8 mouse cellular contexts compared by ENCODE assay signal in the genomic region with DNA sequence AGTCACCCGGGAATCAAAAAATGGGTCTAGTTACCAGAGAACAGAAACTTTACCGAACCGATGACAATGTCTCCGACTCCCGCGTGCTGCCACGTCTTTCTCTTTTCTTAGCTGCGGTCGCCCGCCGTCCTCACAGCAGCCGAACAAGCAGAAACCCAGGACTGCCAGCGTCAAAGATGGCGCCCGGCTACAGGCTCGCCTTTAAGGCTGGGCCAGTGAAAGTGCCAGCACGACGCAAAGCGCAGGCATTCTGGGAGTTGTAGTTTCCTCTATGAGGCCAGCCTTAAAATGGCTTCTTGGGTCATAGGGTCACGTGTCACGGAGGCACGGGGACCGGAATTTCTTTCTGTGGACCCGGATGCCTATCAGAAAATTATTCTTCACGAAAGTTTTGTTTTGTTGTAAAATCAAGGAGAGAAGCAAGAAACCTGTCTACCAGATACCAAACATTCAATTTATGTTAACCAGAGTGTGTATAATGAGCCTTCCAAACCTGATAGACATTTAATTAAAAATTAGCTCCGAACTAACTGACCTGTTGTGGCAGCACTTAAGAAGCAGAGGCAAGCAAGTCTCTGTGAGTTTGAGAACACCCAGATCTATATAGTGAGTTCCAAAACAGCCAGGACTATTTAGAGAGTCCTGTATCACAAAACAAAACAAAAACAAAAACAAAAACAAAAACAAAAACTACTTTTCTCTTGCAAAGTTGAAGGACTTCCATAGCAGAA. TPM values are rescaled to one million over a fixed set of nuclear protein-coding genes. Genes with fewer than 3 reads are reported as not detected.
DNase-seq lines count a peak whose midpoint lies in the region; ATAC-seq and TF ChIP-seq lines count a peak whose summit lies in the region.

A gene (minus strand): TSS at position 116 of the 731 bp plus-strand sequence.

- H3K9ac ChIP-seq in heart, embryonic 12.5 days = peak within 1 kb of the TSS; percentile 99
- H3K9ac ChIP-seq in kidney, postnatal 0 days (ENCODE audit: low read depth, low read length) = peak within 1 kb of the TSS; percentile 95
- H3K9ac ChIP-seq in liver, embryonic 11.5 days (ENCODE audit: low read depth, low read length) = peak within 1 kb of the TSS; percentile 88
- H3K9ac ChIP-seq in stomach, embryonic 14.5 days (replicated peaks; ENCODE audit: low read depth, low read length) = peak within 1 kb of the TSS; percentile 87

- H3K4me2 ChIP-seq in heart, embryonic 12.5 days = peak within 1 kb of the TSS; percentile 78
- peak within 1 kb of the TSS; percentile 85 for H3K4me2 ChIP-seq in kidney, postnatal 0 days (ENCODE audit: low read length)
- peak within 1 kb of the TSS; percentile 97 for H3K4me2 ChIP-seq in liver, embryonic 11.5 days
- peak within 1 kb of the TSS; percentile 85 for H3K4me2 ChIP-seq in stomach, embryonic 14.5 days (replicated peaks; ENCODE audit: low read depth, low read length)

- H3K27me3 ChIP-seq in heart, embryonic 12.5 days (replicated peaks) = no peaks in the 10 kb centered on the region
- H3K27me3 ChIP-seq in kidney, postnatal 0 days (ENCODE audit: insufficient read depth, low read length) = no peaks in the 10 kb centered on the region
- no peaks in the 10 kb centered on the region for H3K27me3 ChIP-seq in liver, embryonic 11.5 days (replicated peaks; ENCODE audit: control insufficient read depth, insufficient read depth, low read length)
- H3K27me3 ChIP-seq in stomach, embryonic 14.5 days (ENCODE audit: control insufficient read depth, insufficient read depth, low read length) = no peaks in the 10 kb centered on the region

- peak within 1 kb of the TSS; percentile 93 for H3K4me3 ChIP-seq in heart, embryonic 12.5 days
- peak within 1 kb of the TSS; percentile 80 for H3K4me3 ChIP-seq in kidney, postnatal 0 days (replicated peaks; ENCODE audit: low read depth, low read length)
- peak within 1 kb of the TSS; percentile 93 for H3K4me3 ChIP-seq in liver, embryonic 11.5 days (ENCODE audit: low read depth, low read length)
- peak within 1 kb of the TSS; percentile 85 for H3K4me3 ChIP-seq in stomach, embryonic 14.5 days (ENCODE audit: low read depth, low read length)

- ATAC-seq in erythroid progenitor cell, adult 5-6 weeks (replicated peaks; ENCODE audit: low FRiP score, poor library complexity, severe bottlenecking) = peak; percentile 99
- peak; percentile 99 for ATAC-seq in heart, embryonic 12.5 days (ENCODE audit: insufficient number of reproducible peaks, low FRiP score)
- ATAC-seq in kidney, postnatal 0 days (replicated peaks; ENCODE audit: low FRiP score, low read depth) = peak; percentile 98
- peak; percentile 98 for ATAC-seq in liver, embryonic 11.5 days (replicated peaks; ENCODE audit: low FRiP score)
- peak; percentile 96 for ATAC-seq in stomach, embryonic 14.5 days (ENCODE audit: insufficient number of reproducible peaks, insufficient read depth, low FRiP score, low read depth)

- no peaks in the 10 kb centered on the region for H3K9me3 ChIP-seq in heart, embryonic 12.5 days (replicated peaks)
- H3K9me3 ChIP-seq in kidney, postnatal 0 days (replicated peaks; ENCODE audit: low read length) = no peaks in the 10 kb centered on the region
- no peaks in the 10 kb centered on the region for H3K9me3 ChIP-seq in liver, embryonic 11.5 days (ENCODE audit: control insufficient read depth, low read length)
- no peaks in the 10 kb centered on the region for H3K9me3 ChIP-seq in stomach, embryonic 14.5 days (ENCODE audit: control insufficient read depth, low read depth, low read length)

- 3% methylated on average over 26 of the region's 26 CpGs for WGBS in heart, embryonic 12.5 days
- WGBS in kidney, postnatal 0 days = 1% methylated on average over 25 of the region's 26 CpGs
- 2% methylated on average over 26 of the region's 26 CpGs for WGBS in liver, embryonic 11.5 days
- 3% methylated on average over 26 of the region's 26 CpGs for WGBS in stomach, embryonic 14.5 days

- peaks cover 47% of the 10 kb centered on the region for H3K4me1 ChIP-seq in heart, embryonic 12.5 days (replicated peaks)
- H3K4me1 ChIP-seq in kidney, postnatal 0 days (replicated peaks; ENCODE audit: insufficient read depth, low read length) = peaks cover 32% of the 10 kb centered on the region; the same call in 1 of the 2 replicates
- peaks cover 24% of the 10 kb centered on the region for H3K4me1 ChIP-seq in liver, embryonic 11.5 days (replicated peaks; ENCODE audit: control insufficient read depth, insufficient read depth, low read length)
- peaks cover 34% of the 10 kb centered on the region for H3K4me1 ChIP-seq in stomach, embryonic 14.5 days (ENCODE audit: control insufficient read depth, insufficient read depth, low read length)

- no peak for TF ChIP-seq CTCF in kidney, postnatal 0 days (IDR thresholded peaks at IDR 0.05; ENCODE audit: low read depth)

- peak within 1 kb of the TSS; percentile 90 for H3K27ac ChIP-seq in heart, embryonic 12.5 days (ENCODE audit: poor library complexity, severe bottlenecking)
- H3K27ac ChIP-seq in kidney, postnatal 0 days = peak within 1 kb of the TSS; percentile 96
- H3K27ac ChIP-seq in liver, embryonic 11.5 days (ENCODE audit: low read depth, low read length) = peak within 1 kb of the TSS; percentile 89
- peak within 1 kb of the TSS; percentile 95 for H3K27ac ChIP-seq in stomach, embryonic 14.5 days (ENCODE audit: low read length)

- peak; percentile 97 for DNase-seq in CD4-positive helper T cell, adult 2 months (ENCODE audit: low read depth, low spot score)
- peak; percentile 91 for DNase-seq in brain, embryonic 18.5 days (ENCODE audit: low read depth, low spot score)
- DNase-seq in kidney, postnatal 0 days (ENCODE audit: low spot score) = peak; percentile 98
- DNase-seq in liver, embryonic 11.5 days (ENCODE audit: low spot score) = peak; percentile 86
- peak; percentile 95 for DNase-seq in naive thymus-derived CD4-positive, alpha-beta T cell, adult 2 months (ENCODE audit: low read depth)

- peaks cover 34% of the 10 kb centered on the region for H3K36me3 ChIP-seq in heart, embryonic 12.5 days
- H3K36me3 ChIP-seq in kidney, postnatal 0 days (ENCODE audit: insufficient read depth, low read length) = peaks cover 15% of the 10 kb centered on the region; the same call in 1 of the 2 replicates
- peaks cover 24% of the 10 kb centered on the region for H3K36me3 ChIP-seq in liver, embryonic 11.5 days (ENCODE audit: control insufficient read depth, insufficient read depth, low read length)
- H3K36me3 ChIP-seq in stomach, embryonic 14.5 days (ENCODE audit: control insufficient read depth, insufficient read depth, low read length) = peaks cover 23% of the 10 kb centered on the region; the same call in 1 of the 2 replicates

RNA-seq across cellular contexts. Expression of the gene that starts here (rescaled TPM):
- total RNA-seq in erythroid progenitor cell, adult 5-6 weeks (2015; ENCODE audit: low replicate concordance) = 23.4 and 43.6 TPM in 2 replicates
- 9.1 and 22.3 TPM in 2 replicates for total RNA-seq in erythroid progenitor cell, adult 5-6 weeks (2017; ENCODE audit: low replicate concordance)
- polyA plus RNA-seq in heart, embryonic 12.5 days (2016; fragmentation: Nextera tagmentation; extraction: Ambion mirVana) = 6.2 and 6.8 TPM in 2 replicates
- 3.5 and 3.8 TPM in 2 replicates for polyA plus RNA-seq in kidney, postnatal 0 days (2015; fragmentation: Nextera tagmentation; extraction: Ambion mirVana)
- polyA plus RNA-seq in liver, embryonic 11.5 days (2014; fragmentation: Nextera tagmentation; extraction: Ambion mirVana) = 4.4 and 4.5 TPM in 2 replicates
- polyA plus RNA-seq in stomach, embryonic 14.5 days (2014; fragmentation: Nextera tagmentation; extraction: Ambion mirVana) = 18.2 and 18.6 TPM in 2 replicates

Comparison
In these comparisons a context has a peak if more than half of its experiments do, and no peak if none do; other contexts are left out.
1. Peak in every context shown above with its lines: DNase-seq, ATAC-seq, H3K4me3 ChIP-seq and H3K27ac ChIP-seq.